Mouse (Mus musculus): ENCODE data around the gene Rrp12. TPM values are rescaled to one million over a fixed set of nuclear protein-coding genes. Genes with fewer than 3 reads are reported as not detected.

The Rrp12 gene
- polyA plus RNA-seq, 1 experiment, result 3.0 TPM

- TF ChIP-seq POLR2A (IDR thresholded peaks at IDR 0.05; ENCODE audit: low read depth, low read length), result no peak
- no peak for TF ChIP-seq CTCF (IDR thresholded peaks at IDR 0.05; ENCODE audit: extremely low read depth, insufficient read length, insufficient replicate concordance, low read depth, low read length)
- peak overlapping the region; percentile 97 for H3K4me3 ChIP-seq (ENCODE audit: low read depth, low read length)
- H3K27ac ChIP-seq (ENCODE audit: insufficient read depth, low read depth, low read length), result peak overlapping the region; percentile 99
- H3K36me3 ChIP-seq (ENCODE audit: control insufficient read depth, insufficient read depth, low read length), result no peaks in the 10 kb centered on the region
- H3K4me1 ChIP-seq (ENCODE audit: control insufficient read depth, insufficient read depth, insufficient read length, low read length), result peaks cover 5% of the 10 kb centered on the region
- WGBS, result under 1% methylated on average over 64 of the region's 64 CpGs
- H3K27me3 ChIP-seq (ENCODE audit: control insufficient read depth, insufficient read depth, low read length), result no peaks in the 10 kb centered on the region
Observed at GRCm38 (mm10) chr19:41847091-41847581, 48.8 kb downstream of the Rrp12 start.

- 8% methylated on average over 21 of the region's 21 CpGs for WGBS
- no peaks in the 10 kb centered on the region for H3K36me3 ChIP-seq (ENCODE audit: control insufficient read depth, insufficient read depth, low read length)
- peaks cover 5% of the 10 kb centered on the region for H3K4me1 ChIP-seq (ENCODE audit: control insufficient read depth, insufficient read depth, insufficient read length, low read length)
- no peaks in the 10 kb centered on the region for H3K27me3 ChIP-seq (ENCODE audit: control insufficient read depth, insufficient read depth, low read length)
- TF ChIP-seq POLR2A (IDR thresholded peaks at IDR 0.05; ENCODE audit: low read depth, low read length), result peak; percentile 13; the same call in 1 of the 2 replicates
- no peak for TF ChIP-seq CTCF (IDR thresholded peaks at IDR 0.05; ENCODE audit: extremely low read depth, insufficient read length, insufficient replicate concordance, low read depth, low read length)
- H3K27ac ChIP-seq (ENCODE audit: insufficient read depth, low read depth, low read length), result peak overlapping the region; percentile 99
- H3K4me3 ChIP-seq (ENCODE audit: low read depth, low read length), result peak overlapping the region; percentile 97
Observed at GRCm38 (mm10) chr19:41846366-41847090, 49.4 kb downstream of the Rrp12 start.

GRCm38 (mm10) chr19:41844345-41844744 lies 51.6 kb downstream of the Rrp12 start:
- whole genome bisulfite sequencing, result 80% methylated on average over 6 of the region's 6 CpGs
- Histone ChIP-seq H3K4me3 (ENCODE audit: low read depth, low read length) (no peak overlapping the region), H3K36me3 (ENCODE audit: control insufficient read depth, insufficient read depth, low read length) (no peaks in the 10 kb centered on the region), H3K4me1 (ENCODE audit: control insufficient read depth, insufficient read depth, insufficient read length, low read length) (peaks cover 12% of the 10 kb centered on the region), H3K27me3 (ENCODE audit: control insufficient read depth, insufficient read depth, low read length) (no peaks in the 10 kb centered on the region), H3K27ac (ENCODE audit: insufficient read depth, low read depth, low read length) (no peak overlapping the region)
- no peak for TF ChIP-seq POLR2A (IDR thresholded peaks at IDR 0.05; ENCODE audit: low read depth, low read length)
- TF ChIP-seq CTCF (IDR thresholded peaks at IDR 0.05; ENCODE audit: extremely low read depth, insufficient read length, insufficient replicate concordance, low read depth, low read length), result peak; percentile 58; the same call in 1 of the 2 replicates

- H3K4me3 ChIP-seq (ENCODE audit: low read depth, low read length), result no peak overlapping the region
- H3K4me1 ChIP-seq (ENCODE audit: control insufficient read depth, insufficient read depth, insufficient read length, low read length), result peaks cover 12% of the 10 kb centered on the region
- WGBS, result 73% methylated on average over 4 of the region's 4 CpGs
- TF ChIP-seq CTCF (IDR thresholded peaks at IDR 0.05; ENCODE audit: extremely low read depth, insufficient read length, insufficient replicate concordance, low read depth, low read length) (no peak), POLR2A (IDR thresholded peaks at IDR 0.05; ENCODE audit: low read depth, low read length) (no peak)
- H3K27ac ChIP-seq (ENCODE audit: insufficient read depth, low read depth, low read length), result no peak overlapping the region
- H3K36me3 ChIP-seq (ENCODE audit: control insufficient read depth, insufficient read depth, low read length), result no peaks in the 10 kb centered on the region
- H3K27me3 ChIP-seq (ENCODE audit: control insufficient read depth, insufficient read depth, low read length), result no peaks in the 10 kb centered on the region
Observed at GRCm38 (mm10) chr19:41842706-41843105, 53.3 kb downstream of the Rrp12 start.

GRCm38 (mm10) chr19:41842196-41842595 lies 53.8 kb downstream of the Rrp12 start:
- H3K27ac ChIP-seq (ENCODE audit: insufficient read depth, low read depth, low read length), result no peak overlapping the region
- no peaks in the 10 kb centered on the region for H3K27me3 ChIP-seq (ENCODE audit: control insufficient read depth, insufficient read depth, low read length)
- H3K4me1 ChIP-seq (ENCODE audit: control insufficient read depth, insufficient read depth, insufficient read length, low read length), result peaks cover 15% of the 10 kb centered on the region
- WGBS, result 86% methylated on average over 4 of the region's 4 CpGs
- no peak overlapping the region for H3K4me3 ChIP-seq (ENCODE audit: low read depth, low read length)
- H3K36me3 ChIP-seq (ENCODE audit: control insufficient read depth, insufficient read depth, low read length), result no peaks in the 10 kb centered on the region
- TF ChIP-seq CTCF (IDR thresholded peaks at IDR 0.05; ENCODE audit: extremely low read depth, insufficient read length, insufficient replicate concordance, low read depth, low read length), result no peak
- no peak for TF ChIP-seq POLR2A (IDR thresholded peaks at IDR 0.05; ENCODE audit: low read depth, low read length)

- TF ChIP-seq POLR2A (IDR thresholded peaks at IDR 0.05; ENCODE audit: low read depth, low read length), result no peak
- TF ChIP-seq CTCF (IDR thresholded peaks at IDR 0.05; ENCODE audit: extremely low read depth, insufficient read length, insufficient replicate concordance, low read depth, low read length), result no peak
Observed at GRCm38 (mm10) chr19:41841105-41841750, 54.7 kb downstream of the Rrp12 start.

GRCm38 (mm10) chr19:41839685-41840084 lies 56.3 kb downstream of the Rrp12 start:
- Histone ChIP-seq H3K36me3 (ENCODE audit: control insufficient read depth, insufficient read depth, low read length) (no peaks in the 10 kb centered on the region), H3K27ac (ENCODE audit: insufficient read depth, low read depth, low read length) (peak overlapping the region; percentile 83), H3K4me3 (ENCODE audit: low read depth, low read length) (no peak overlapping the region), H3K27me3 (ENCODE audit: control insufficient read depth, insufficient read depth, low read length) (no peaks in the 10 kb centered on the region), H3K4me1 (ENCODE audit: control insufficient read depth, insufficient read depth, insufficient read length, low read length) (peaks cover 18% of the 10 kb centered on the region; the same call in 1 of the 2 replicates)
- TF ChIP-seq POLR2A (IDR thresholded peaks at IDR 0.05; ENCODE audit: low read depth, low read length) (no peak), CTCF (IDR thresholded peaks at IDR 0.05; ENCODE audit: extremely low read depth, insufficient read length, insufficient replicate concordance, low read depth, low read length) (no peak)
- 86% methylated on average over 3 of the region's 3 CpGs for WGBS

More at GRCm38 (mm10) chr19:41841105-41841750, 54.7 kb downstream of the Rrp12 start:
- H3K4me1 ChIP-seq (ENCODE audit: control insufficient read depth, insufficient read depth, insufficient read length, low read length), result peaks cover 23% of the 10 kb centered on the region; the same call in 1 of the 2 replicates
- no peaks in the 10 kb centered on the region for H3K36me3 ChIP-seq (ENCODE audit: control insufficient read depth, insufficient read depth, low read length)
- 52% methylated on average over 7 of the region's 7 CpGs for WGBS
- H3K4me3 ChIP-seq (ENCODE audit: low read depth, low read length), result no peak overlapping the region
- peak overlapping the region; percentile 19; the same call in 1 of the 2 replicates for H3K27ac ChIP-seq (ENCODE audit: insufficient read depth, low read depth, low read length)
- H3K27me3 ChIP-seq (ENCODE audit: control insufficient read depth, insufficient read depth, low read length), result no peaks in the 10 kb centered on the region

Data from small intestine, adult 2 months (tissue).